Mouse (Mus musculus) bone marrow, adult 2 months (tissue): ENCODE measurements at regions not wholly inside any gene's neighbourhood (a gene's known extent, or its start where the extent isn't known, plus 50 kb on each side); places are given as distances from the start of the nearest gene placed in this dataset.

ENCODE experiments used
- CTCF ChIP-seq: fragments of 200-500 bp; IDR thresholded peaks from 2 replicates; pipeline ENCODE4 v1.5.1; 2011; ENCODE audit warnings: low read length, control low read depth; ENCODE audit not compliant: control insufficient read depth, insufficient read depth
- POLR2A ChIP-seq: fragments of 200-500 bp; IDR thresholded peaks from 2 replicates; pipeline ENCODE4 v1.6.1; 2011; ENCODE audit warnings: low read depth, mild to moderate bottlenecking, control low read depth, low read length, borderline replicate concordance; ENCODE audit not compliant: control insufficient read depth

DNA sequence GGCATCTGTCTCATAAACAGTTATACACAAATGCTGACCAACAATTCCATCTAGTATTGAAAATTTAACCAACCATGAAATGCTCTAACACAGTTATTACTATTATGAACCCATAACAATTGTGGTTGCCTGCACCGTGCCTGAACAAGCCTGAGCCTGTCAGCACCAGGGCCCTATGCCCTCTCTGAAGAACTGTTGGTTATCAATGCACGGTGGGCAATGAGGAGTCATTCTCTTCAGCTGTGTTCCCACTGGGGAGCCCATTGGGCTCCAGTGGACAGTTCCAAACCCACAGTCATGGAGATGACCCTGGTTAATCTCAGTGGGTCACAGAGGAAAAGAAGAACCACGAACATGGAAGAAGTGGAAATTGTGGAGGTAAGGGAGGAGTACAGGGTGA, 126.5 kb upstream of the Nr5a2 start:
- TF ChIP-seq POLR2A (no peak), CTCF (no peak)
